Mouse (Mus musculus): ENCODE measurements around the gene Llgl2. TPM values are rescaled to one million over a fixed set of nuclear protein-coding genes. Genes with fewer than 3 reads are reported as not detected.

The Llgl2 gene
- total and polyA plus RNA-seq, 2 experiments = 15.8 to 46.8 TPM

DNA sequence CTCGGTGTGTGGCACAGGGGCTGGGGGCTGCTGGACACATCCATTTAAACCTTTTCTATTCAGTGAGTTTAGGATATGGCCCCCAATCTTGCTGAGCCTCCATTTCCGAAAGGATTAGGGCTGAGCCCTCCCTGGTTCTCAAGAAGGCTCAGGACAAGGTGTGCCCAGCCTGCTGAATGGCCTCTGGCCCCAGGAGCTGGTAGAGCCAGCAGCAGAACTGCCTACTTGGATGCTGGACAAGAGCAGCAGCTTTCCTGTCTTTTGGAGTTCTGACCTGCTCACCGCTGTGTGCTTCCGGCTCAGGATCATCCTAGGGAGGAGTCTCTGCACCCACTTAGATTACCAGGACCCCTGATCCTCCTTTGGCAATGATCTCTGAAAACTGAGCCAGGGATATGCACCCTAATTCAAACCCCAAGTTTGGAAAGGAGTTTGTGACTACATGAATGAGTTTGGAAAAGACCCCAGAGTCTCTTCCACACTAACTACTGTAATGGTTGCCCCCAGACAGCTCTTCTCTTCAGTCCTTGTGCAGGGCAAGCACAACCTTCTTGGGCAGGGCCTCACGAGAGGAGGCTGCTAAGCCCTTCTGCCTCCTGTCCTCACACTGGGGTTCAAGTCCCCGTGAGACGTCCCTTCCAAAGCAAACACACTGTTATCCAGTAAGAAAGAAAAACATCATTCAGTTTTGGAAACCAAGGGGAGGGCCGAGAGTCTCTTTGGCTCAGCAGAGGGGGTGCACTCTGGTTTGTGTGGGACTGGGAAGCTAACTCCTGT is 76.9 kb downstream of the Llgl2 start:
- H3K27me3 ChIP-seq (ENCODE audit: control insufficient read depth, insufficient read depth, low read length) = no peaks in the 10 kb centered on the region
- H3K36me3 ChIP-seq (ENCODE audit: control insufficient read depth, insufficient read depth, low read length) = no peaks in the 10 kb centered on the region
- no peak overlapping the region for H3K9ac ChIP-seq (ENCODE audit: low read depth, low read length)
- no peak for DNase-seq (ENCODE audit: extremely low read depth, low read depth, low spot score)
- 0 out of 2 replicates have a peak, but pooled peaks cover 1% of the 10 kb centered on the region for H3K4me1 ChIP-seq (ENCODE audit: control insufficient read depth, insufficient read depth, low read length)
- H3K4me3 ChIP-seq (ENCODE audit: insufficient read depth, low read depth, low read length) = no peak overlapping the region
- no peaks in the 10 kb centered on the region for H3K79me2 ChIP-seq (ENCODE audit: control insufficient read depth, insufficient read depth, low read length)
- no peak overlapping the region for H3K27ac ChIP-seq (replicated peaks; ENCODE audit: insufficient read depth, low read depth, low read length)
- TF ChIP-seq POLR2A (IDR thresholded peaks at IDR 0.05; ENCODE audit: extremely low read depth, insufficient read depth, low read length) (no peak), CTCF (IDR thresholded peaks at IDR 0.05; ENCODE audit: low read depth, low read length) (no peak)
- 81% methylated on average over 8 of the region's 8 CpGs for WGBS

DNA sequence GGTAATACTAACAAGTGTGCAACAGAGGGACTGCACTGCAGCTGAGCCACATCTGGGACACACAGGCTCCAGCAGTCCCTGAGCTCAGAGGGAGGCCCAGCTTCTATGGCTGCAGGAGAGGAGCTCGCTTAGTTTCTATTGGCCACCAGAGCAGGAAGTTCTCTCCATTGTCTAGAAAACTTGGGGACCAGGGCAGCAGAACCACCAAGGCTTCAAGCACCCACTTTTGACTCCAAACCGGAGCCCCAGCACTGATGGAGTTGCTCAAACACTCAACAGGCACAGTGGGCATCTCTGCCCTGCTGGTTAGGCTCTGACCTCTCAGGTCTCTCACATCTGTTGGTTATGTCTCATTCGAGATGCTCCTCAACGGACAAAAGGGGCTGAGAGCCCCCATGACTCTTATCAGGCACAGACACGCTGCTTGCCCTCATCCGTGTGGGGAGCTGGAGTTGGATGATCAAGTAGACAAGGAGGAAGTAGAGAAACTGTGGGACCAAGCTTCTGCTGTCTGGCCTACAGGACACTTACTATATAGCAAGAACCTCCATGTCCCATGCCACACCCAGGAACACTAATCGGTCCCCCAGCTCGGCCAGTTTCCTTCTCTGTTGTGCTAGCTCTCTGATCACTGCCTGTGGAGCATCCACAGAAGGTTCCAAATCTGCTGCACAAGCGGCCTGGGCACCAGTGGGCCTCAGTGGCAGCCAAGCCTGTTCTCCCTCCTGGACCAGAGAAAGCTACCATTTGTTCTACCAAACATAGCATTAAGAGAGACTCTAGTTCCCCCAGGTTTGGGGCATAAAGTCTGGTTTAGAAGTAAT is 77.7 kb downstream of the Llgl2 start:
- Histone ChIP-seq H3K4me1 (ENCODE audit: control insufficient read depth, insufficient read depth, low read length) (0 out of 2 replicates have a peak, but pooled peaks cover 1% of the 10 kb centered on the region), H3K27ac (replicated peaks; ENCODE audit: insufficient read depth, low read depth, low read length) (no peak overlapping the region)

DNA sequence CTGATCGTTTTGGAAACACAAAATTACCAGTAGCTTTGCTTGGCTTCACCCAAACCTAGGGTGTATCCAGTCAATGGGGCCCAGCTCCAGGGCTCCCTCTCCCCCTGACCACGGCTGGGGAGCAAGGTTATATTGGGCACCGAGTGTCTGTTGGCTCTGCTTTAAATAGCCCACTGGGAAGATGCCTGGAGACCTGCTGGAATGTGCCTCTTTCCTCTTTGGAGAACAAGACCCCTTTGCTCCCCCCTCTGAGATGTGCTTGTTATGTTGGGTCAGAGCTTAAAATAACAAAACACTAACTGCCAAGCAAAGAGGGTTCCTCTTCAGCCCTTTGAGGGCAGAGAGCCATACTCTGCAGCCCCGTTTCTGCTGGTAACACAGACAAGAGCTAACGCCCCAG is 78.3 kb downstream of the Llgl2 start:
- no peak overlapping the region for H3K4me3 ChIP-seq (ENCODE audit: insufficient read depth, low read depth, low read length)
- TF ChIP-seq POLR2A (IDR thresholded peaks at IDR 0.05; ENCODE audit: extremely low read depth, insufficient read depth, low read length) (no peak), CTCF (IDR thresholded peaks at IDR 0.05; ENCODE audit: low read depth, low read length) (no peak)
- H3K4me1 ChIP-seq (ENCODE audit: control insufficient read depth, insufficient read depth, low read length) = 0 out of 2 replicates have a peak, but pooled peaks cover 1% of the 10 kb centered on the region
- H3K9ac ChIP-seq (ENCODE audit: low read depth, low read length) = no peak overlapping the region
- 87% methylated on average over 5 of the region's 5 CpGs for WGBS
- no peak for DNase-seq (ENCODE audit: extremely low read depth, low read depth, low spot score)
- no peak overlapping the region for H3K27ac ChIP-seq (replicated peaks; ENCODE audit: insufficient read depth, low read depth, low read length)
- H3K79me2 ChIP-seq (ENCODE audit: control insufficient read depth, insufficient read depth, low read length) = no peaks in the 10 kb centered on the region
- H3K27me3 ChIP-seq (ENCODE audit: control insufficient read depth, insufficient read depth, low read length) = no peaks in the 10 kb centered on the region
- no peaks in the 10 kb centered on the region for H3K36me3 ChIP-seq (ENCODE audit: control insufficient read depth, insufficient read depth, low read length)

More for the DNA sequence above, 77.7 kb downstream of the Llgl2 start:
- no peaks in the 10 kb centered on the region for H3K79me2 ChIP-seq (ENCODE audit: control insufficient read depth, insufficient read depth, low read length)
- 95% methylated on average over 9 of the region's 9 CpGs for WGBS
- no peak overlapping the region for H3K9ac ChIP-seq (ENCODE audit: low read depth, low read length)
- TF ChIP-seq POLR2A (IDR thresholded peaks at IDR 0.05; ENCODE audit: extremely low read depth, insufficient read depth, low read length) (no peak), CTCF (IDR thresholded peaks at IDR 0.05; ENCODE audit: low read depth, low read length) (no peak)
- H3K36me3 ChIP-seq (ENCODE audit: control insufficient read depth, insufficient read depth, low read length) = no peaks in the 10 kb centered on the region
- no peaks in the 10 kb centered on the region for H3K27me3 ChIP-seq (ENCODE audit: control insufficient read depth, insufficient read depth, low read length)
- no peak overlapping the region for H3K4me3 ChIP-seq (ENCODE audit: insufficient read depth, low read depth, low read length)
- no peak for DNase-seq (ENCODE audit: extremely low read depth, low read depth, low spot score)

DNA sequence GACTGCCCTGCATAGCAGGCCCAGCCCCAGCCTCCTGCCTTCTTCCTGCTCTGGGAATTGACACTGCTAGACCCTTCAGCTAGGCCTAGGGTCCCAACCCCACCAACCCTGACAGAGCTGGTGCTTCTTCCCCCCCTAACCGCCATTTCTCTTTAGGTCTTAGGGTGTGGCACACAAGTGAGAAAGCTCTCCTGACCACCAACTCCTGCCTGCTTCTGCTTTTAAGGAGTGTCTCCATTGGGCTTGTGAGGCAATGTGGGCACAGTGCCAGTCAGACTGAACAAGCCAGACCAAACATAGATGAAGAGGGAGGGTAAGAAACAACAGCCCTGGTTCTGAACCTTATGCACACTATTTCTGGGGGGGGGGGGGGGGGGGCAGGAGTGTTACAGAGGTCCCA is 79.0 kb downstream of the Llgl2 start:
- WGBS = 72% methylated on average over 1 of the region's 1 CpGs
- Histone ChIP-seq H3K36me3 (ENCODE audit: control insufficient read depth, insufficient read depth, low read length) (no peaks in the 10 kb centered on the region), H3K27ac (replicated peaks; ENCODE audit: insufficient read depth, low read depth, low read length) (no peak overlapping the region), H3K4me3 (ENCODE audit: insufficient read depth, low read depth, low read length) (no peak overlapping the region), H3K4me1 (ENCODE audit: control insufficient read depth, insufficient read depth, low read length) (0 out of 2 replicates have a peak, but pooled peaks cover 1% of the 10 kb centered on the region), H3K9ac (ENCODE audit: low read depth, low read length) (no peak overlapping the region), H3K79me2 (ENCODE audit: control insufficient read depth, insufficient read depth, low read length) (no peaks in the 10 kb centered on the region), H3K27me3 (ENCODE audit: control insufficient read depth, insufficient read depth, low read length) (no peaks in the 10 kb centered on the region)
- DNase-seq (ENCODE audit: extremely low read depth, low read depth, low spot score) = no peak
- TF ChIP-seq CTCF (IDR thresholded peaks at IDR 0.05; ENCODE audit: low read depth, low read length) (no peak), POLR2A (IDR thresholded peaks at IDR 0.05; ENCODE audit: extremely low read depth, insufficient read depth, low read length) (no peak)

DNA sequence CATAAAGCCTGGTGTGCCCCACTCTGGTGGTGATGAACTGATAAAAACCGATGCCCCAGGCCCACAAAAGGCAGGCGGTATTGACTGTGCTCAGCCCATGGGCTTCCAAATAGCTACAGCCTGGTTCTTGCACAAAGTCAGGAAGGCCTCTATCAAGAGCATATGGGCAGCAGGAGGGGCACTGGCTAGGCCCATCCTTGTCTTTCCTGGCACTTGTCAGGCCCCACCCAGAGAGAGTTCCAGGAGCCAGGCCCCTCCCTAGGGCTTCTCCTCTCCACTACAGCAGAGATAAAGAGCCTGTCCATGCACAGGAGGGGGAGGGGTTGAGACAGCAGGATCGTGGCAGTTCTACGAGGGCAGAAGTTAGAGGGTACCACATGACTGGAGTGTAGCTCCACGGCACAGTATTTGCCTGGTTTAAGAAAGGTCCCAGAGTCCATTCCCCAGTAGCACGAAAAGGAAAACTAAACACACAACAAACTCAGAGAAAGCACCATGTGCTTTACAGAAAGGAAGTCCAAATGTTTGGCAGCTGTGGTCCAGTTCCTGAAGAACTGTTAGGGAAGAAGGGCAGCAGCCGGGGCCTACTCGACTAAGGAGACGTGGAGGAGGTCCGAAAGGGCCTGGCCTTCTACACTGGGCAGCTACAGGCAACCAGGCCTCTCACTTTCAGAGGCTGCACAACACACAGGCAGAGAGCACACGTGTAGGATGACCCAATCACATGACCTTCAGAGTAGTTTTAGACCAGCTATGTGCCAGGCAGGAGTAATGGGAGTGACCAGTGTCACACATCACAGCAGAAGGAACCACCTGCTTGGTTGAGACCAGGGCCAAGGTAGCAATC is 79.8 kb downstream of the Llgl2 start:
- TF ChIP-seq CTCF (IDR thresholded peaks at IDR 0.05; ENCODE audit: low read depth, low read length) (no peak), POLR2A (IDR thresholded peaks at IDR 0.05; ENCODE audit: extremely low read depth, insufficient read depth, low read length) (no peak)
- no peaks in the 10 kb centered on the region for H3K79me2 ChIP-seq (ENCODE audit: control insufficient read depth, insufficient read depth, low read length)
- H3K4me3 ChIP-seq (ENCODE audit: insufficient read depth, low read depth, low read length) = no peak overlapping the region
- DNase-seq (ENCODE audit: extremely low read depth, low read depth, low spot score) = no peak
- H3K9ac ChIP-seq (ENCODE audit: low read depth, low read length) = no peak overlapping the region
- H3K4me1 ChIP-seq (ENCODE audit: control insufficient read depth, insufficient read depth, low read length) = 0 out of 2 replicates have a peak, but pooled peaks cover 1% of the 10 kb centered on the region
- WGBS = 60% methylated on average over 11 of the region's 11 CpGs
- H3K27me3 ChIP-seq (ENCODE audit: control insufficient read depth, insufficient read depth, low read length) = no peaks in the 10 kb centered on the region
- H3K36me3 ChIP-seq (ENCODE audit: control insufficient read depth, insufficient read depth, low read length) = no peaks in the 10 kb centered on the region
- H3K27ac ChIP-seq (replicated peaks; ENCODE audit: insufficient read depth, low read depth, low read length) = 0 out of 2 replicates have a peak overlapping the region, but pooled peaks have one; percentile 9

All from liver, adult 2 months (tissue).